Mouse (Mus musculus): ENCODE data around the gene Pafah1b3.
A peak's percentile ranks its signal among the peaks of the same experiment; 100 is the strongest.
"Not testable (repeated sequence)": the region's sequence is repeated elsewhere in the genome, so short reads cannot be mapped to it uniquely, and the experiment has no call there.

The Pafah1b3 gene

GRCm38 (mm10) chr7:25297454-25298325, at the start of gene Pafah1b3:
Gene Pafah1b3 (minus strand): TSS chr7:25297986.
- DNase-seq (ENCODE audit: low read depth), result peak; percentile 72

- no peak for DNase-seq (ENCODE audit: low read depth)
These were observed 43.4 kb upstream of the Pafah1b3 start for GRCm38 (mm10) chr7:25341000-25341784.

GRCm38 (mm10) chr7:25339329-25339728, 41.5 kb upstream of the Pafah1b3 start:
- DNase-seq (ENCODE audit: low read depth), result no peak

- no peak for DNase-seq (ENCODE audit: low read depth)
These were observed 36.7 kb upstream of the Pafah1b3 start for GRCm38 (mm10) chr7:25334472-25334871.

GRCm38 (mm10) chr7:25333596-25334307, 36.0 kb upstream of the Pafah1b3 start:
- peak; percentile 81 for DNase-seq (ENCODE audit: low read depth)

- DNase-seq (ENCODE audit: low read depth), result no peak
These were observed 28.4 kb upstream of the Pafah1b3 start for GRCm38 (mm10) chr7:25326233-25326632.

GRCm38 (mm10) chr7:25325431-25325830, 27.6 kb upstream of the Pafah1b3 start:
- DNase-seq (ENCODE audit: low read depth), result not testable (repeated sequence)

GRCm38 (mm10) chr7:25323219-25323618, 25.4 kb upstream of the Pafah1b3 start:
- DNase-seq (ENCODE audit: low read depth), result no peak

- DNase-seq (ENCODE audit: low read depth), result no peak
These were observed 24.3 kb upstream of the Pafah1b3 start for GRCm38 (mm10) chr7:25322058-25322484.

GRCm38 (mm10) chr7:25317446-25317999, 19.7 kb upstream of the Pafah1b3 start:
- DNase-seq (ENCODE audit: low read depth), result no peak

GRCm38 (mm10) chr7:25316532-25317445, 19.0 kb upstream of the Pafah1b3 start, which contains the start of gene Megf8:
Gene Megf8 (plus strand): TSS chr7:25317164.
- peak; percentile 94 for DNase-seq (ENCODE audit: low read depth)

GRCm38 (mm10) chr7:25315306-25316041, 17.7 kb upstream of the Pafah1b3 start:
- DNase-seq (ENCODE audit: low read depth), result peak; percentile 30

- DNase-seq (ENCODE audit: low read depth), result peak; percentile 27
These were observed 17.0 kb upstream of the Pafah1b3 start for GRCm38 (mm10) chr7:25314606-25315305.

GRCm38 (mm10) chr7:25313325-25313724, 15.5 kb upstream of the Pafah1b3 start:
- DNase-seq (ENCODE audit: low read depth), result no peak

- DNase-seq (ENCODE audit: low read depth), result no peak
These were observed 13.4 kb upstream of the Pafah1b3 start for GRCm38 (mm10) chr7:25311193-25311592.

GRCm38 (mm10) chr7:25309425-25309824, 11.6 kb upstream of the Pafah1b3 start:
- DNase-seq (ENCODE audit: low read depth), result no peak

GRCm38 (mm10) chr7:25308702-25309318, 11.0 kb upstream of the Pafah1b3 start:
- no peak for DNase-seq (ENCODE audit: low read depth)

GRCm38 (mm10) chr7:25306614-25306996, 8.8 kb upstream of the Pafah1b3 start:
- no peak for DNase-seq (ENCODE audit: low read depth)
